Mouse (Mus musculus) embryonic facial prominence, embryonic 14.5 days (tissue): ENCODE results near the gene Chchd10. TPM values are rescaled to one million over a fixed set of nuclear protein-coding genes. Genes with fewer than 3 reads are reported as not detected.

Experiments
- ATAC-seq: fragments of 200-750 bp; cut with Nextera tagmentation; 2 replicates; pipeline ENCODE4 v1.8.0; 2017; ENCODE audit warnings: low read depth, moderate number of reproducible peaks, moderate TSS enrichment
- DNase-seq: peaks from one replicate; pipeline ENCODE4 v3.0.0-alpha.2; 2015; ENCODE audit warnings: low spot score
- H3K27ac ChIP-seq: fragments of 300-500 bp; sonication (generic); replicated peaks from 2 replicates; pipeline ENCODE4 v1.5.1; 2014; ENCODE audit warnings: low read depth, mild to moderate bottlenecking, low read length, moderate library complexity
- H3K27me3 ChIP-seq: fragments of 300-500 bp; sonication (generic); replicated peaks from 2 replicates; pipeline ENCODE4 v1.6.1; 2014; ENCODE audit warnings: low read length; ENCODE audit not compliant: control insufficient read depth, insufficient read depth
- H3K36me3 ChIP-seq: fragments of 300-500 bp; sonication (generic); 2 replicates; pipeline ENCODE4 v1.6.1; 2014; ENCODE audit warnings: low read length, mixed read lengths; ENCODE audit not compliant: control insufficient read depth, insufficient read depth
- H3K4me1 ChIP-seq: fragments of 300-500 bp; sonication (generic); 2 replicates; pipeline ENCODE4 v1.6.1; 2014; ENCODE audit warnings: antibody characterized with exemption, low read length; ENCODE audit not compliant: control insufficient read depth, insufficient read depth
- H3K4me2 ChIP-seq: fragments of 300-500 bp; sonication (generic); 2 replicates; pipeline ENCODE4 v1.6.1; 2014; ENCODE audit warnings: low read depth, mild to moderate bottlenecking, low read length, moderate library complexity, mixed read lengths
- H3K4me3 ChIP-seq: fragments of 300-500 bp; sonication (generic); 2 replicates; pipeline ENCODE4 v1.5.1; 2014; ENCODE audit warnings: low read depth, mild to moderate bottlenecking, low read length
- H3K9ac ChIP-seq: fragments of 300-500 bp; sonication (generic); 2 replicates; pipeline ENCODE4 v1.6.1; 2014; ENCODE audit warnings: low read depth, mild to moderate bottlenecking, low read length, moderate library complexity, mixed read lengths
- H3K9me3 ChIP-seq: fragments of 300-500 bp; sonication (generic); 2 replicates; pipeline ENCODE4 v1.6.1; 2016; ENCODE audit warnings: low read length; ENCODE audit not compliant: control insufficient read depth
- WGBS: fragments of 180-500 bp; shearing (Covaris S2); extraction: QIAGEN DNeasy Blood & Tissue Kit; methylation state at CpG from one replicate; pipeline ENCODE4 v1.1.7; 2014; 5-methylcytosine and 5-hydroxymethylcytosine counted together
- polyA plus RNA-seq: library from polyadenylated mRNA; unstranded; fragments of >200 nt; fragmentation: Nextera tagmentation; extraction: Ambion mirVana; gene quantifications from 2 replicates; pipeline ENCODE4 v1.2.1, GENCODE M21; 2014

Chchd10 gene
- polyA plus RNA-seq, 1 experiment from 2014 or later: 53.3 TPM

DNA sequence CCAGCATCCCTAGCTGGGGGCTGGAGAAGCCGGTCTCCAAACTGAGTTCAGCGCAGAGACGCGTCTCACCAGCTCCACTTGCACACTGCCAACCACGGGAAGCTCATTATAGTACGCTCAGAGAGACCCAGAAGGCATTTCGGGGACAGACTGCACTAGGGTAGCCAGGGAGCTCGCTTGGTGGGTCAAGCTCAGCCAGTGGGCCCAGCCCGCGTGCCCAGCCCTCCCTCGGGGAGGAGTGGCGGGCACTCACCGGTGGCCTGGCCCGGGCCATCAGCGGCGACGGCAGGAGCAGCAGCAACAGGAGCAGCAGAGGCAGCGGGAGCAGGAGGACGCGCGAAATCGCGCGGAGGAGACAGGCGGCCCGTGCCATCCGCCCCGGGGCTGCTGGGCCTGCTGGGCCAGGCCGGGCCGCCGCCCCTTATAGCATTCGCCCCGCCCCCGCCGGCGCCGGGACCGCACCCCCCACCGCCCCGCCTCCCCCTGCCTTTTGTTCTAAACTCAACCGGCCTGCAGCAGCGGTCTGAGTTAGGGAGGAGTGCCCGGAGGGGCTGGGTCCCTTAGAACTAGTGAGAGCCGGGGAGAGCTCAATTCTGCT, 750 bp upstream of the Chchd10 start:
- no peaks in the 10 kb centered on the region for H3K9me3 ChIP-seq
- H3K36me3 ChIP-seq: peaks cover 12% of the 10 kb centered on the region
- H3K4me1 ChIP-seq: peaks cover 30% of the 10 kb centered on the region
- DNase-seq (peak; percentile 78), ATAC-seq (peak; percentile 75)
- WGBS: under 1% methylated on average over 23 of the region's 44 CpGs
- H3K27ac ChIP-seq: peak overlapping the region; percentile 84
- peak overlapping the region; percentile 60 for H3K4me3 ChIP-seq
- peak overlapping the region; percentile 88 for H3K4me2 ChIP-seq
- H3K27me3 ChIP-seq: peaks cover 17% of the 10 kb centered on the region
- peak overlapping the region; percentile 88 for H3K9ac ChIP-seq

- Histone ChIP-seq H3K4me1 (peaks cover 25% of the 10 kb centered on the region), H3K27ac (no peak overlapping the region), H3K4me3 (peak overlapping the region; percentile 47; the same call in 1 of the 2 replicates), H3K4me2 (peak overlapping the region; percentile 87), H3K36me3 (no peaks in the 10 kb centered on the region), H3K27me3 (peaks cover 20% of the 10 kb centered on the region), H3K9ac (no peak overlapping the region), H3K9me3 (no peaks in the 10 kb centered on the region)
- WGBS: 86% methylated on average over 1 of the region's 1 CpGs
- DNase-seq (no peak), ATAC-seq (no peak)
Observed at GRCm38 (mm10) chr10:75934991-75935390, 2.1 kb downstream of the Chchd10 start.

GRCm38 (mm10) chr10:75935680-75936541, 3.0 kb downstream of the Chchd10 start, which contains the start of gene Mmp11:
TSS of gene Mmp11 (minus strand) at chr10:75936496.
- Histone ChIP-seq H3K4me1 (peaks cover 17% of the 10 kb centered on the region), H3K4me3 (peak within 1 kb of the TSS; percentile 47), H3K27ac (no peak within 1 kb of the TSS), H3K27me3 (peaks cover 20% of the 10 kb centered on the region), H3K4me2 (peak within 1 kb of the TSS; percentile 87), H3K36me3 (no peaks in the 10 kb centered on the region), H3K9ac (peak within 1 kb of the TSS; percentile 54), H3K9me3 (no peaks in the 10 kb centered on the region)
- WGBS: 4% methylated on average over 44 of the region's 51 CpGs
- DNase-seq (peak; percentile 86), ATAC-seq (peak; percentile 58)

GRCm38 (mm10) chr10:75936909-75937667, 4.2 kb downstream of the Chchd10 start:
- no peaks in the 10 kb centered on the region for H3K36me3 ChIP-seq
- H3K4me3 ChIP-seq: no peak overlapping the region
- no peak overlapping the region for H3K9ac ChIP-seq
- H3K27me3 ChIP-seq: peaks cover 20% of the 10 kb centered on the region
- WGBS: 43% methylated on average over 18 of the region's 18 CpGs
- DNase-seq (no peak), ATAC-seq (no peak)
- H3K4me2 ChIP-seq: no peak overlapping the region
- peaks cover 8% of the 10 kb centered on the region for H3K4me1 ChIP-seq
- H3K27ac ChIP-seq: no peak overlapping the region
- H3K9me3 ChIP-seq: no peaks in the 10 kb centered on the region

DNA sequence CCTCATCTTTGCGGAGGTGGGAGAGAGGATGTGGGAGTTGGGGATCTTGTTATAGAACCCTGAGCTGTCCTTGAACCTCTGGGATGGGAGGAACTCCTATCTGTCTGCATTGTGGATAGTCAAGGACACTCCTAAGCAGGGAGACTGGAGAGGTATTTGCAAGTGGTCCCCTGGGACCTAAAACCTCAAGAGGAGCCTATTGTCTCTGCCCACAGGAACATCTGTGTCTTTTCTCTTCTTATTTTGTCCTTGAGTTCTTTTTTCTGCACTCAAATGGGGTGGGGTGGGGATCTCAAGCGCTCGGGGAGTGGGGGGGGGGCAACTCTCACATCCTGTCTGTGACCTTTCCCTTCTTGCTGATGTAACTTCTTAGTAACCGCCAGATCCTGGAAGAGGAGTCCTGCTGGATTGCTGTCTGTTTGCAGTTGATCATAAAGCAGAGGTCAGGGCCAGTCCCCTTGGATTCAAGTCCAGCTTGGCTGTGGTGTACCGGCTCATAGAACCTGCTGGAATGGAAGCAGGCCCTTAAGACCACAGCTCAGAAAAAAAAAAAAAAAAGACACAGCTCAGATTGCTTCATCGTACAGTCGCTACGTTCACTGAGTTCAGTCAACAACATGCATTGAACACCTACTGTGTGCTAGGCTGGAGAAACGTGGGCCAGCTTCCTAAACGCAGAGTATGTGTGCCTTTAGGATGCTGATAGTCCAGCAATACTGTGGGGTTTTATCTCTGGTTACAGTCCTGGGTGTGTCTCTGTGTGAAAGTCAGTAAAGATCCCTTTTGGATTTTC, 5.1 kb downstream of the Chchd10 start:
- H3K36me3 ChIP-seq: no peaks in the 10 kb centered on the region
- no peaks in the 10 kb centered on the region for H3K9me3 ChIP-seq
- no peak overlapping the region for H3K27ac ChIP-seq
- ATAC-seq: no peak
- WGBS: 53% methylated on average over 10 of the region's 10 CpGs
- DNase-seq: no peak
- no peak overlapping the region for H3K9ac ChIP-seq
- peaks cover 20% of the 10 kb centered on the region for H3K27me3 ChIP-seq
- H3K4me3 ChIP-seq: no peak overlapping the region
- peaks cover 2% of the 10 kb centered on the region; the same call in 1 of the 2 replicates for H3K4me1 ChIP-seq
- H3K4me2 ChIP-seq: no peak overlapping the region

DNA sequence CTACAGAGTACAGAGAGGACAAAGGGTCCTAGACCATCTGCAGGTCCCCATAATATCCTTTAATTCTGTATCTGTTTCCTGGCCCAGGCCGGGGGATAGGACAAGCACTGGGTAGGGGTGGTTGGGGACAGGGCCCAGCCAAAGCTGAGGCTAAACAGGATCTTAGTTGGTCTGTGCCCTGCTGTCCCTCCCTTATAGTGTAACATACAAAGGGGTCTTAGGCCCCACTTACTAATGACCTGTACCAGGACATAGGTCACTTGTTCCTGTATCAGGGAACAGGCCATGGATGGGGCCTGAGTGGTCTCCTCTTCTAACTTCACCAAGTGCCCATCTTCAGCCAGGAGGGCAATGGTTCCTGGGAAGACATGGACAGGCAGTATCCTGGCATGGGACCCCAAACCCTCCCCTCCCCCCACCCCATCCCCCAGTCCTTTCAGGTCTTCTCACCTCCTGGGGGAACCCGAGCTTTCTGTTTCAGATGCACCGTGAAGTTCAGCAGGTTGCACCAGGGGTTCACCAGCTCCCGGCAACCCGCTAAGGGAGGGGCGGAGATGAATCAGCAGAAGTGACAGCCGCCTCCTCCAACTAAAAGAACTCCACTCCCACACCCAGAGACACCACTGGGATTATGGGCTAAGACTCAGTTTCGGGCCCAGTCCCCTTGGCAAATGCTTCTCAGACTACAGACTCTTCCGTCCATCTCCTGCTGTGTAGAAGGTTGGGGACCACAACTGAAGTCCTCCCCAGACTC, 6.7 kb downstream of the Chchd10 start:
- H3K9ac ChIP-seq: no peak overlapping the region
- 51% methylated on average over 9 of the region's 9 CpGs for WGBS
- H3K27me3 ChIP-seq: peaks cover 20% of the 10 kb centered on the region
- H3K27ac ChIP-seq: no peak overlapping the region
- H3K36me3 ChIP-seq: no peaks in the 10 kb centered on the region
- no peaks in the 10 kb centered on the region for H3K9me3 ChIP-seq
- H3K4me2 ChIP-seq: no peak overlapping the region
- H3K4me1 ChIP-seq: no peaks in the 10 kb centered on the region
- ATAC-seq (no peak), DNase-seq (no peak)
- H3K4me3 ChIP-seq: no peak overlapping the region

DNA sequence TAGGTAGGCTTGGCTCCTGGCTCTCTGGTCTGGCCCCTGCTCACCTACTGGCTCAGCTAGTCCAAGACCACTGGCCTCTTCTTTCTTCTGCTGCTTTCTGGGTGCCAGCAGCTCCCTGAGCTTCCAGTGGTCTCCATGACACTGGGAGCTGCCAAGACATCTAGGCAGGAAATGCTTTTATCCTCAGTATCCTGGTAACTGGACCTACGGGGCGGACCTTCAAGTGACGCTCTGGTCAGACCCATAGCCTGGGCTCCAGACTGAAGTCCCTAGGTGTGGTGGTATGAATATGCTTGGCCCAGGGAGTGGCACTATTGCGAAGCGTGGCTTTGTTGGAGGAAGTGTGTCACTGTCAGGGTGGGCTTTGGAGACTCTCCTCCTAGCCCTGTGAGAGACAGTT, 7.6 kb downstream of the Chchd10 start, which contains the start of gene Gm867:
Gene Gm867, minus strand, starts transcription at position 153 of the 400 bp plus-strand sequence.
- Histone ChIP-seq H3K27me3 (peaks cover 18% of the 10 kb centered on the region), H3K9me3 (no peaks in the 10 kb centered on the region), H3K27ac (no peak within 1 kb of the TSS), H3K4me1 (no peaks in the 10 kb centered on the region), H3K4me3 (no peak within 1 kb of the TSS), H3K4me2 (no peak within 1 kb of the TSS), H3K9ac (no peak within 1 kb of the TSS), H3K36me3 (no peaks in the 10 kb centered on the region)
- DNase-seq (no peak), ATAC-seq (no peak)
- 66% methylated on average over 5 of the region's 5 CpGs for WGBS
